Mouse (Mus musculus) cerebellum, postnatal 36 days (tissue): ENCODE data around the gene Zfp982.
"Not testable (repeated sequence)": the region's sequence is repeated elsewhere in the genome, so short reads cannot be mapped to it uniquely, and the experiment has no call there.

Source experiments
- DNase-seq, 2 experiments: peaks; one replicate each; pipeline ENCODE4 v3.0.0; 2021 to 2022; ENCODE audit warnings: mixed read lengths in 2 of 2

The Zfp982 gene

GRCm38 (mm10) chr4:147492117-147492516, at the start of gene Zfp982:
Gene Zfp982, plus strand, starts transcription at chr4:147492417.
- not testable (repeated sequence) for DNase-seq

- peak; percentile 35 to 47 for DNase-seq
Observed at GRCm38 (mm10) chr4:147442649-147443553, 49.3 kb upstream of the Zfp982 start.

GRCm38 (mm10) chr4:147443554-147443927, 48.7 kb upstream of the Zfp982 start:
- DNase-seq, result not testable (repeated sequence)

- not testable (repeated sequence) for DNase-seq
Observed at GRCm38 (mm10) chr4:147445371-147445770, 46.8 kb upstream of the Zfp982 start.

- DNase-seq, result no peak
Observed at GRCm38 (mm10) chr4:147448358-147448757, 43.9 kb upstream of the Zfp982 start.

GRCm38 (mm10) chr4:147449099-147449581, 43.1 kb upstream of the Zfp982 start:
- DNase-seq, result no peak

GRCm38 (mm10) chr4:147449986-147450385, 42.2 kb upstream of the Zfp982 start:
- not testable (repeated sequence) for DNase-seq

GRCm38 (mm10) chr4:147467207-147467606, 25.0 kb upstream of the Zfp982 start:
- DNase-seq, result not testable (repeated sequence)

GRCm38 (mm10) chr4:147498772-147499613, 6.8 kb downstream of the Zfp982 start:
- DNase-seq, result not testable (repeated sequence)

GRCm38 (mm10) chr4:147509174-147509573, 17.0 kb downstream of the Zfp982 start:
- DNase-seq, result no peak

- no peak for DNase-seq
Observed at GRCm38 (mm10) chr4:147518981-147519380, 26.8 kb downstream of the Zfp982 start.

GRCm38 (mm10) chr4:147520100-147520499, 27.9 kb downstream of the Zfp982 start:
- DNase-seq, result no peak

- no peak for DNase-seq
Observed at GRCm38 (mm10) chr4:147525125-147525524, 32.9 kb downstream of the Zfp982 start.

- no peak for DNase-seq
Observed at GRCm38 (mm10) chr4:147530366-147530765, 38.1 kb downstream of the Zfp982 start.

GRCm38 (mm10) chr4:147535916-147536315, 43.7 kb downstream of the Zfp982 start:
- not testable (repeated sequence) for DNase-seq

GRCm38 (mm10) chr4:147537702-147538101, 45.5 kb downstream of the Zfp982 start:
- no peak for DNase-seq

GRCm38 (mm10) chr4:147539918-147540317, 47.7 kb downstream of the Zfp982 start, which contains the start of gene Gm16503:
Gene Gm16503, plus strand, starts transcription at chr4:147540218.
- not testable (repeated sequence) for DNase-seq

- no peak for DNase-seq
Observed at GRCm38 (mm10) chr4:147541105-147541504, 48.9 kb downstream of the Zfp982 start.

- DNase-seq, result not testable (repeated sequence)
Observed at GRCm38 (mm10) chr4:147553071-147553470, 60.9 kb downstream of the Zfp982 start, which contains the start of gene Zfp985. Gene Zfp985, plus strand, starts transcription at chr4:147553277.

GRCm38 (mm10) chr4:147554361-147554760, 62.1 kb downstream of the Zfp982 start:
- not testable (repeated sequence) for DNase-seq

- not testable (repeated sequence) for DNase-seq
Observed at GRCm38 (mm10) chr4:147556921-147557320, 64.7 kb downstream of the Zfp982 start.

- not testable (repeated sequence) for DNase-seq
Observed at GRCm38 (mm10) chr4:147558011-147558410, 65.8 kb downstream of the Zfp982 start.

GRCm38 (mm10) chr4:147559096-147559495, 66.9 kb downstream of the Zfp982 start:
- DNase-seq, result not testable (repeated sequence)
